Mouse (Mus musculus) liver, postnatal 0 days (tissue): ENCODE data around the gene Zscan2. TPM values are rescaled to one million over a fixed set of nuclear protein-coding genes. Genes with fewer than 3 reads are reported as not detected.

Source experiments
- ATAC-seq: fragments of 200-750 bp; cut with Nextera tagmentation; 2 replicates; pipeline ENCODE4 v1.8.0; 2017; ENCODE audit warnings: mild to moderate bottlenecking, moderate library complexity
- DNase-seq: peaks from one replicate; pipeline ENCODE4 v3.0.0-alpha.2; 2016
- H3K27ac ChIP-seq: fragments of 300-500 bp; sonication (generic); 2 replicates; pipeline ENCODE4 v1.5.1; 2014; ENCODE audit warnings: antibody characterized with exemption, moderate library complexity, mild to moderate bottlenecking, low read depth
- H3K27me3 ChIP-seq: fragments of 300-500 bp; sonication (generic); 2 replicates; pipeline ENCODE4 v1.6.1; 2014; ENCODE audit warnings: low read length, control low read depth, mixed read lengths; ENCODE audit not compliant: insufficient read depth
- H3K36me3 ChIP-seq: fragments of 300-500 bp; sonication (generic); replicated peaks from 2 replicates; pipeline ENCODE4 v1.6.1; 2014; ENCODE audit warnings: mild to moderate bottlenecking, control low read depth, low read length, moderate library complexity, mixed read lengths; ENCODE audit not compliant: insufficient read depth
- H3K4me1 ChIP-seq: fragments of 300-500 bp; sonication (generic); 2 replicates; pipeline ENCODE4 v1.6.1; 2014; ENCODE audit warnings: antibody characterized with exemption, mild to moderate bottlenecking, control low read depth; ENCODE audit not compliant: insufficient read depth
- H3K4me2 ChIP-seq: fragments of 300-500 bp; sonication (generic); 2 replicates; pipeline ENCODE4 v1.6.1; 2014; ENCODE audit warnings: low read depth, mild to moderate bottlenecking, low read length, moderate library complexity, mixed read lengths
- H3K4me3 ChIP-seq: fragments of 300-500 bp; sonication (generic); 2 replicates; pipeline ENCODE4 v1.5.1; 2014; ENCODE audit warnings: low read depth, low read length
- H3K9ac ChIP-seq: fragments of 300-500 bp; sonication (generic); replicated peaks from 2 replicates; pipeline ENCODE4 v1.6.1; 2014; ENCODE audit warnings: mild to moderate bottlenecking, moderate library complexity
- H3K9me3 ChIP-seq: fragments of 300-500 bp; sonication (generic); 2 replicates; pipeline ENCODE4 v1.6.1; 2016; ENCODE audit warnings: mild to moderate bottlenecking, control low read depth, low read length, mixed read lengths
- CTCF ChIP-seq: sonication (generic); IDR thresholded peaks from 2 replicates; pipeline ENCODE4 v1.5.1; 2016; ENCODE audit warnings: antibody characterized with exemption, low read depth
- EP300 ChIP-seq: IDR thresholded peaks from 2 replicates; pipeline ENCODE4 v1.6.1; 2016; ENCODE audit warnings: antibody characterized with exemption, low read depth, mild to moderate bottlenecking
- WGBS: fragments of 180-500 bp; shearing (Covaris S2); extraction: QIAGEN DNeasy Blood & Tissue Kit; methylation state at CpG from one replicate; pipeline ENCODE4 v1.1.7; 2014; ENCODE audit not compliant: insufficient replicate concordance; 5-methylcytosine and 5-hydroxymethylcytosine counted together
- polyA plus RNA-seq: library from polyadenylated mRNA; unstranded; fragments of >200 nt; fragmentation: Nextera tagmentation; extraction: Ambion mirVana; gene quantifications from 2 replicates; pipeline ENCODE4 v1.2.1, GENCODE M21; 2015

Zscan2 gene
- polyA plus RNA-seq, 1 experiment from 2014 or later, result 0.47 TPM

- Histone ChIP-seq H3K4me2 (no peak overlapping the region), H3K9ac (no peak overlapping the region), H3K9me3 (no peaks in the 10 kb centered on the region), H3K4me3 (no peak overlapping the region), H3K4me1 (no peaks in the 10 kb centered on the region), H3K27ac (no peak overlapping the region), H3K27me3 (no peaks in the 10 kb centered on the region), H3K36me3 (no peaks in the 10 kb centered on the region)
- ATAC-seq (no peak), DNase-seq (no peak)
- 77% methylated on average over 4 of the region's 4 CpGs for WGBS
- TF ChIP-seq EP300, result no peak
- no peak for TF ChIP-seq CTCF
Measured at GRCm38 (mm10) chr7:80840937-80841336, 19.8 kb upstream of the Zscan2 start.

- H3K36me3 ChIP-seq, result no peaks in the 10 kb centered on the region
- TF ChIP-seq CTCF (no peak), EP300 (no peak)
- DNase-seq (no peak), ATAC-seq (no peak)
- no peaks in the 10 kb centered on the region for H3K27me3 ChIP-seq
- 58% methylated on average over 5 of the region's 5 CpGs for WGBS
- H3K27ac ChIP-seq, result no peak overlapping the region
- H3K9me3 ChIP-seq, result no peaks in the 10 kb centered on the region
- H3K4me3 ChIP-seq, result no peak overlapping the region
- H3K4me2 ChIP-seq, result no peak overlapping the region
- no peak overlapping the region for H3K9ac ChIP-seq
- H3K4me1 ChIP-seq, result no peaks in the 10 kb centered on the region
Measured at GRCm38 (mm10) chr7:80842132-80842531, 18.6 kb upstream of the Zscan2 start.

GRCm38 (mm10) chr7:80843176-80843575 is 17.5 kb upstream of the Zscan2 start:
- H3K9ac ChIP-seq, result no peak overlapping the region
- no peak overlapping the region for H3K4me2 ChIP-seq
- no peaks in the 10 kb centered on the region for H3K36me3 ChIP-seq
- no peaks in the 10 kb centered on the region for H3K9me3 ChIP-seq
- WGBS, result 68% methylated on average over 1 of the region's 1 CpGs
- H3K27ac ChIP-seq, result no peak overlapping the region
- TF ChIP-seq EP300, result no peak
- TF ChIP-seq CTCF, result no peak
- no peak for ATAC-seq
- no peaks in the 10 kb centered on the region for H3K27me3 ChIP-seq
- no peak for DNase-seq
- no peak overlapping the region for H3K4me3 ChIP-seq
- H3K4me1 ChIP-seq, result no peaks in the 10 kb centered on the region

- DNase-seq (no peak), ATAC-seq (no peak)
- WGBS, result 79% methylated on average over 8 of the region's 8 CpGs
- Histone ChIP-seq H3K27me3 (no peaks in the 10 kb centered on the region), H3K4me2 (no peak overlapping the region), H3K27ac (no peak overlapping the region), H3K4me3 (no peak overlapping the region), H3K9ac (no peak overlapping the region), H3K9me3 (no peaks in the 10 kb centered on the region), H3K4me1 (no peaks in the 10 kb centered on the region), H3K36me3 (no peaks in the 10 kb centered on the region)
- TF ChIP-seq CTCF (no peak), EP300 (no peak)
Measured at GRCm38 (mm10) chr7:80843910-80844640, 16.6 kb upstream of the Zscan2 start.

- Histone ChIP-seq H3K4me3 (no peak overlapping the region), H3K4me2 (no peak overlapping the region), H3K9ac (no peak overlapping the region), H3K36me3 (no peaks in the 10 kb centered on the region), H3K4me1 (no peaks in the 10 kb centered on the region), H3K9me3 (no peaks in the 10 kb centered on the region), H3K27ac (no peak overlapping the region), H3K27me3 (no peaks in the 10 kb centered on the region)
- 88% methylated on average over 12 of the region's 12 CpGs for WGBS
- no peak for DNase-seq
- no peak for ATAC-seq
- TF ChIP-seq CTCF (no peak), EP300 (no peak)
Measured at GRCm38 (mm10) chr7:80844691-80845090, 16.0 kb upstream of the Zscan2 start.

GRCm38 (mm10) chr7:80845621-80846279 is 15.0 kb upstream of the Zscan2 start:
- no peak overlapping the region for H3K27ac ChIP-seq
- H3K27me3 ChIP-seq, result no peaks in the 10 kb centered on the region
- ATAC-seq (no peak; the same call in 1 of the 2 replicates), DNase-seq (no peak)
- TF ChIP-seq CTCF (no peak), EP300 (no peak)
- no peaks in the 10 kb centered on the region for H3K9me3 ChIP-seq
- no peak overlapping the region for H3K9ac ChIP-seq
- H3K4me2 ChIP-seq, result no peak overlapping the region
- H3K36me3 ChIP-seq, result no peaks in the 10 kb centered on the region
- H3K4me1 ChIP-seq, result no peaks in the 10 kb centered on the region
- WGBS, result 67% methylated on average over 15 of the region's 15 CpGs
- no peak overlapping the region for H3K4me3 ChIP-seq
